Mouse (Mus musculus) left cerebral cortex, adult 2 months (tissue): Measurements from ENCODE around the gene Hist1h2be. TPM values are rescaled to one million over a fixed set of nuclear protein-coding genes. Genes with fewer than 3 reads are reported as not detected.
"Not testable (repeated sequence)": the region's sequence is repeated elsewhere in the genome, so short reads cannot be mapped to it uniquely, and the experiment has no call there.

ENCODE experiments used
- DNase-seq, 2 experiments: peaks; one replicate each; pipeline ENCODE4 v3.0.0; 2021 to 2022; ENCODE audit warnings: low spot score in 2 of 2, mixed read lengths in 1 of 2; ENCODE audit errors: extremely low spot score in 1 of 2
- H3K27ac ChIP-seq: fragments of 200-600 bp; 2 replicates; pipeline ENCODE4 v1.8.1; 2022
- H3K4me3 ChIP-seq: fragments of 200-600 bp; 2 replicates; pipeline ENCODE4 v1.8.1; 2022
- CTCF ChIP-seq: fragments of 200-600 bp; IDR thresholded peaks from 2 replicates; pipeline ENCODE4 v1.8.1; 2022; ENCODE audit warnings: antibody characterized with exemption, mild to moderate bottlenecking, moderate library complexity
- intact Hi-C: fragments of 180-260 bp; cut with DNase I; formaldehyde crosslinking; loops from one replicate; pipeline ENCODE4 v1.15.1; 2025
- total RNA-seq, 2 experiments: library from RNA; stranded (reverse); gene quantifications; 2 replicates each; pipeline ENCODE4 v1.2.3; 2021

Gene Hist1h2be
- total RNA-seq, 2 experiments from 2014 or later = 5.4 to 7.9 TPM

DNA sequence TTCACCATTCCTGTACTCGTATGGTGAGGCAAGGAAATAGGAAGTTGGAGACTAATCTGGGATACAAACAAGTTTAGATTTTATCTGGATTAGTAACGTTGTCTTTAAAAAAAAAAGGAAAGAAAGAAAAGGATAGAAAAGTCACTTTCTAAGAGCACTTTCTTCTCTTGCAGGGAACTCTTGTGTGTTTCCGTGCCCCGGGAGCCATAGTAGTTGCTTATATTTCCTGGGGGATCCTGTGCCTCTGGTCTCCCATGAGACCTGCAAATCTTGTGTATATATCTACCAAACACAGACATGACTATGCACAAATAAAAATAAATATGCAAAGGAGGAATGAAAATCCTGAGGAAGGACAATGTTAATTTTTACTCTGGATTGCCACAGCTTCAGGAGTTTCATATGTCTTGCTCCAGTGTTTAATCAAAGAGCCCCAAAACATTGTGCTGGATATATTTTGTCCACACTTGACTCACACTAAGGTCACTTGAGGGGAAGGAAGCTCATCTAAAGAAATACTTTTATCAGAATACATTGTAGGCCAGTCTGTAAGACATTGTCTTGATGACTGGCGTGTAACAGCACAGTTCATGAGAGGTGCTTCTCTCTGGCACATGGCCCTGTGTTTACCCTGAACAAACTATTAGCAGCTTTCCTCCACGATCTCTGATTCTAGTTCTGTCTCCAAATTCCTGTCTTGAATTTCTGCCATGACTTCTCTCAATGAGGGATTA lies 43.9 kb downstream of the Hist1h2be start:
- no peak for DNase-seq
- no peak overlapping the region for H3K27ac ChIP-seq
- TF ChIP-seq CTCF = no peak
- intact Hi-C loops = no loop called here
- H3K4me3 ChIP-seq = no peak overlapping the region

DNA sequence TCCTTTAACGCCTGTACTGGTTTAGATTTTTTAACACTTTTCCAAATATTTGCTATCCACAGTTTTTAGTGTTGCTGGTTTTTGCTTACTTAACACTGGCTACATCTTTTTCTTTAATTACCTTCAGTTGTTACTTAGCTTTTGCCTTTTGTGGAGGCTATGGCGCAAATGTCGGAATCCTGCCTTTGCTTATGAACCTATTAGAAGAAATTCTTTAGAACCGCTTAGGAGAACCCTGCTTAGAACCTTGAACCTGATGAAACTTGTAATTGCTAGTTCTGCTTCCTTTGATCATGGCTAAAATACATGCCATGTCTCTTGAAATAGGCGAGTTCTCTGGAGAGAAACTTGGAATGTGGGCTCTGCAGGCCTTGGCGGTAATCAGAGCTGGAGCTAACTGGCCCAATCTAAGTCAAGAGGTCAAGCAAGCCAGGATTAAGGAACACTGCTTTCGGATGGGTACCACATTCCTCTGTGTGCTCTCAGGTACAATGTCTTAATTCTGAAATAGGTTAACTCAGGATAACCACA lies 44.5 kb downstream of the Hist1h2be start:
- peak overlapping the region; percentile 80 for H3K27ac ChIP-seq
- TF ChIP-seq CTCF = no peak
- intact Hi-C loops = no loop called here
- H3K4me3 ChIP-seq = peak overlapping the region; percentile 42
- no peak for DNase-seq

DNA sequence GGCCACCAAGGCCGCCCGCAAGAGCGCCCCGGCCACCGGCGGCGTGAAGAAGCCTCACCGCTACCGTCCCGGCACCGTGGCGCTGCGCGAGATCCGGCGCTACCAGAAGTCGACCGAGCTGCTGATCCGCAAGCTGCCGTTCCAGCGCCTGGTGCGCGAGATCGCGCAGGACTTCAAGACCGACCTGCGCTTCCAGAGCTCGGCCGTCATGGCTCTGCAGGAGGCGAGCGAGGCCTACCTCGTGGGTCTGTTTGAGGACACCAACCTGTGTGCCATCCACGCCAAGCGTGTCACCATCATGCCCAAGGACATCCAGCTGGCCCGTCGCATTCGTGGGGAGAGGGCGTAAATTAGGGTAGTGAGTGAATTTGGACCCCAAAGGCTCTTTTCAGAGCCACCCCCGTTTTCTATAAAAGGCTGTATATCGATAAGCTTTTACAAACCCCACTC lies 45.0 kb downstream of the Hist1h2be start:
- peak in 1 of 2 experiments; percentile 26 for DNase-seq
- peak overlapping the region; percentile 80 for H3K27ac ChIP-seq
- peak overlapping the region; percentile 42 for H3K4me3 ChIP-seq
- intact Hi-C loops = not testable (repeated sequence)

DNA sequence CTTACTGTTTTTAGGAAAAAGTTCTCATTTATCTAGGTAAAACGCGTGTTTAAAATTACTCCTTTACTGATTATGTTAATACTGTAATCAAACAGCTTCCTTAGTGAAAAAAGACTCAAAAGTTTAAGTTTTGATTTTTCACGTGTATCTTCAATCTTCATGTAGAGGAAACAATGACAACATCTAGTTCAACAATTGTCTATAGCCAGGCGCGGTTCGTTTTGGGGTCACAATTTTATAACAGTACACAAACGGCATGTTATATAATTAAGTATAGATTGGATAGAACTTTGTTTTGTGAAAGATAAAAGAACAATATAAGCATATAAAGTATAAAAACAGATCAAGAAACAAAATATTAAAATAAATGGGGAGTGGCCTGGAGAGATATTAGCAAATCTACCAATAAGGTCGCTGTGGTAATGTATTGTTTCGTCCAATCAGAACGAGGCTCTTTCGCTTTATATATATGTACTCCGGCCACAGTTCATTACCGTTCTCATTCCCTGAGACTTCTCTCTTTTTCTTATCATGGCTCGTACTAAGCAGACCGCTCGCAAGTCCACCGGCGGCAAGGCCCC lies 45.6 kb downstream of the Hist1h2be start, which contains the start of gene Hist1h3d:
TSS of gene Hist1h3d (plus strand) at position 493 of the 581 bp plus-strand sequence.
- intact Hi-C loops = no loop called here
- peak within 1 kb of the TSS; percentile 80 for H3K27ac ChIP-seq

DNA sequence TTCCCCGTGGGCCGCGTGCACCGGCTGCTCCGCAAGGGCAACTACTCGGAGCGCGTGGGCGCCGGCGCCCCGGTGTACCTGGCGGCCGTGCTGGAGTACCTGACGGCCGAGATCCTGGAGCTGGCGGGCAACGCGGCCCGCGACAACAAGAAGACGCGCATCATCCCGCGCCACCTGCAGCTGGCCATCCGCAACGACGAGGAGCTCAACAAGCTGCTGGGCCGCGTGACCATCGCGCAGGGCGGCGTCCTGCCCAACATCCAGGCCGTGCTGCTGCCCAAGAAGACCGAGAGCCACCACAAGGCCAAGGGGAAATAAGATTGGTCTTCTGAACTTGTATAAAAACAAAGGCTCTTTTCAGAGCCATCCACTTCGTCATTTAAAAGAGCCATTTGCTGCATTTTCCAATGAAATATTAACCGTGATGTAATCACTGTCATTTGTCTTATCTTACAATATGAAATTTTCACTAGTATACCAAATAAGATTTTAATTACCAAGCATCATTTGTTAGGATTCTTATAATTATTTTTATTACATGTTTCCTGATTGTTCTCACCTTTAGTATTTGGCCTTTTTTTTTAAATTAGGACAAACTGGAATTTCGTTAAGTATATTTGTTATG lies 46.3 kb downstream of the Hist1h2be start:
- peak overlapping the region; percentile 65 for H3K27ac ChIP-seq
- intact Hi-C loops = loop anchor here (5.0 kb wide), 1 partner anchor 42 kb away; the partner anchor contains the start of genes Hist1h2af and Hist1h4h
- not testable (repeated sequence) for DNase-seq
- peak overlapping the region; percentile 42 for H3K4me3 ChIP-seq

More for the DNA sequence above, 45.6 kb downstream of the Hist1h2be start, which contains the start of gene Hist1h3d:
- peak; percentile 45 to 54 for DNase-seq
- TF ChIP-seq CTCF = no peak
- H3K4me3 ChIP-seq = peak within 1 kb of the TSS; percentile 42

DNA sequence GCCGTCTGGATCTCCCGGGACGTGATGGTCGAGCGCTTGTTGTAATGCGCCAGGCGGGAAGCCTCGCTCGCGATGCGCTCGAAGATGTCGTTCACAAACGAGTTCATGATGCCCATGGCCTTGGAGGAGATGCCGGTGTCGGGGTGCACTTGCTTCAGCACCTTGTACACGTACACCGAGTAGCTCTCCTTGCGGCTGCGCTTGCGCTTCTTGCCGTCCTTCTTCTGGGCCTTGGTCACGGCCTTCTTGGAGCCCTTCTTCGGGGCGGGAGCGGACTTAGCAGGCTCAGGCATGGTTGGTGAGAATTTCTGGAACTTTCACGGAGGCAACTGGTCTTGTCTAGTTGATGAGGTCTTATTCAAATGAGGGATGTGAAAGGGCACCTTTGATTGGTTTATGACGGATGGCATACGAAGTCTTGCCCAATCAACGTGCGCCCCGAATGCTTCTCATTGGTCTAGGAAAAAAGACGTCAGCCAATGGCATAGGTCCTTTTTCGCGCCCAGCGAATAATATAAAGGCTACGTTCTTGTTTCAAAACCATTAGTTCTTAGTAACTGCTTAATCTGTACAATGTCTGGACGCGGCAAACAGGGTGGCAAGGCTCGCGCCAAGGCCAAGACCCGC lies 46.9 kb downstream of the Hist1h2be start, which contains the start of the genes Hist1h2bf and Hist1h2ad:
TSS of gene Hist1h2bf (minus strand) at position 299 of the 627 bp plus-strand sequence.
TSS of gene Hist1h2ad (plus strand) at position 484 of the 627 bp plus-strand sequence.
- intact Hi-C loops = loop anchor here (5.0 kb wide), 1 partner anchor 42 kb away; the partner anchor contains the start of genes Hist1h2af and Hist1h4h
- peak; percentile 84 to 88 for DNase-seq
- Histone ChIP-seq H3K4me3 (peak within 1 kb of the TSS; percentile 42), H3K27ac (peak within 1 kb of the TSS; percentile 65)

DNA sequence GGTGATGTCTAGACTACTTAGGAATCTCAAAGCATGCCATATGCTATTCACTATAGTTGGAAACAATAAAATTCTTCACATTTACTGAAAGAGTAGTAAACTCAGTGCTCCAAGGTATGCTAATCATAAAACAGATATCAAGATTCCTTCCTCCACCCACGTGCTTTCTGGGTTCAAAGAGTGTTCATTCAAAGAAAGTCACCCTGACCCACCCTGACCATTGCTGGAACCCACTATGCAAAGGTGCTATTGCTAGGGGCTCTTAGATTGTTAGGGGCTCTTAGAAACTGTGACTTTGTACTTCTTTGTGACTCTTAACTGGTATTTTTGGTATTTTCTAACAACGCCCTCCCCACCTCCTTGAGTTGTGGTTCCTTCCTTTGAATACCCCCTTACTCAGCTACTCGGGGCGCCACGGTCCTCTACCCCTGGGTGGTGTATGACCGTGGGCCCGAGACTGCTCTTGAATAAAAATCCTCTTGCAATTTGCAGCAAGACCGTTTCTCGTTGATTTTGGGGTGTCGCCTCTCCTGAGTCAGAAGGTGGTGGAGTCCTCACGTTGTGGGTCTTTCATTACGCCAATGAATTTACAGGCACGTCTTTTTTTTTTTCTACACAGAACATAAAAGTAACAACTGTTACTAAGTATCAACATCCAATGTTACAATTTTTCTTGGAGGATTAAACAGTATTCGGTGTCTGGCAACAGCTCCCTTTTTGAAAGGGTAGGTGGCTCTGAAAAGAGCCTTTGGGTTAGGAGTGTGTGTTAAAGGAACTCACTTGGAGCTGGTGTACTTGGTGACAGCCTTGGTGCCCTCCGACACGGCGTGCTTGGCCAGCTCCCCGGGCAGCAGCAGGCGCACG lies 47.7 kb downstream of the Hist1h2be start:
- peak overlapping the region; percentile 55 for H3K4me3 ChIP-seq
- intact Hi-C loops = loop anchor here (5.0 kb wide), 1 partner anchor 41 kb away; the partner anchor contains the start of genes Hist1h2af and Hist1h4h
- DNase-seq = not testable (repeated sequence)
- peak overlapping the region; percentile 86; the same call in 1 of the 2 replicates for H3K27ac ChIP-seq

DNA sequence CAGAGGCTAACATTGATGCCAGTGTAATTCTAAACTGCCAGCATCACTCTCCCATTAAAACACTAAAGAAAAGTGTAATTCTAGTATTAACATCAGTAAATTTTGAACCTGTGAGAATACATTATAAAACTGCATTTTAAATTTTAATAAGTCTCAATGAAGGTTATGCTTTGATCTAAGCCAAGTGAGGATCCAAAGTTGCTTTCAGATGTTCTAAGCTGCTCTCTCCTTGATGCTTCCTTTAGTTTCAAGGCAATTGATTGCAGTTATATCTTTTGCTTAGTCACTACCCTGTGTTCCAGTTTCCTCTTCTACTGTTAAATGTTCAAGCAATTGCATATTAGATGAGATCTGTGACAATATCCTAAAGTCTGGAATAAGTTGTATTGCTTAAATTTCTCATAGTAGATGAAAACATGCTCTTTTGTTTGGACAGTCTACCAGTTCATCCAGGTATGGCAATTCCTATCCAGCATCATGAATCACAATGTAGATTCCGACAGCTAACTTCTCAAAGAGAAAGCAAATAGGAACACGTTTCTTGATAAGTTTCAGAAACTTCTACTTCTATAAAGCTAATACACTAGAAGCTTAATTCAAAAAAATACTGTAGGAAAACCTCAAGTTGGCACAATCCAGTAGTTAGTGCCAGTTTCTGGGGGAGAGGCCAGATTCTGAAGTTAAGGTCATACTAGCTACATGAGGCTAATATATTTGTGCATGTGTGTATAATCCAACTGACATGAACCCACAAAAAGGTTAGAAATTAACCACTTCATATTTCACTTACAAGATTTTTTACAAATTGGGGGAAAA lies 48.5 kb downstream of the Hist1h2be start:
- peak overlapping the region; percentile 55 for H3K4me3 ChIP-seq
- intact Hi-C loops = loop anchor here (5.0 kb wide), 1 partner anchor 40 kb away; the partner anchor contains the start of genes Hist1h2af and Hist1h4h
- no peak for TF ChIP-seq CTCF
- H3K27ac ChIP-seq = peak overlapping the region; percentile 86; the same call in 1 of the 2 replicates
- DNase-seq = no peak

DNA sequence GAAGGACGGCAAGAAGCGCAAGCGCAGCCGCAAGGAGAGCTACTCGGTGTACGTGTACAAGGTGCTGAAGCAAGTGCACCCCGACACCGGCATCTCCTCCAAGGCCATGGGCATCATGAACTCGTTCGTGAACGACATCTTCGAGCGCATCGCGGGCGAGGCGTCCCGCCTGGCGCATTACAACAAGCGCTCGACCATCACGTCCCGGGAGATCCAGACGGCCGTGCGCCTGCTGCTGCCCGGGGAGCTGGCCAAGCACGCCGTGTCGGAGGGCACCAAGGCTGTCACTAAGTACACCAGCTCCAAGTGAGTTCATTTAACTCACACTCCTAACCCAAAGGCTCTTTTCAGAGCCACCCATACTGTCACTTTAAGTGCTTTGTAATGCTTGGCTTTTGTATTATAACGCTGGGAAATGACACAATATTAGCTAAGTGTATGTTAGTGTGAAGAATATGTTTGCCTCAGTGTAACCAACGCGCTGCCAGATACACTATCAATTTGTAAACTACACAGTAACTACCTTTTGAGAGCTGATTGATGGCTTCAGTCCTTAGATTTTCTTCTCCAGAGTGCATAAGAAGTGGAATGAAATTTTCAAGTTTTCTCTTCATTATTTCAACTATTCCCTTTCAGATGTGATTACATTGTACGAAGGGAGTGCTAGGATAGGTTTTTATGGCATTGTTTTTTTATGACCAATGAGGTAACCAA lies 49.3 kb downstream of the Hist1h2be start:
- H3K4me3 ChIP-seq = peak overlapping the region; percentile 55
- peak overlapping the region; percentile 94 for H3K27ac ChIP-seq
- DNase-seq = not testable (repeated sequence)
- intact Hi-C loops = loop anchor here (5.0 kb wide), 1 partner anchor 39 kb away; the partner anchor contains the start of genes Hist1h2af and Hist1h4h
